Mouse (Mus musculus) forebrain, embryonic 10.5 days (tissue): ENCODE results near the gene Atp5g1. TPM values are rescaled to one million over a fixed set of nuclear protein-coding genes. Genes with fewer than 3 reads are reported as not detected.

Source experiments
- DNase-seq: peaks from one replicate; pipeline ENCODE4 v3.0.0-alpha.2; 2017; ENCODE audit warnings: low spot score; ENCODE audit errors: extremely low spot score
- H3K27ac ChIP-seq: fragments of 300-500 bp; sonication (generic); 2 replicates; pipeline ENCODE4 v1.5.1; 2016; ENCODE audit warnings: mild to moderate bottlenecking
- H3K27me3 ChIP-seq: fragments of 300-500 bp; sonication (generic); 2 replicates; pipeline ENCODE4 v1.6.1; 2016; ENCODE audit warnings: mild to moderate bottlenecking; ENCODE audit not compliant: poor library complexity, severe bottlenecking
- H3K36me3 ChIP-seq: fragments of 300-500 bp; sonication (generic); replicated peaks from 2 replicates; pipeline ENCODE4 v1.6.1; 2016; ENCODE audit warnings: mild to moderate bottlenecking, moderate library complexity
- H3K4me1 ChIP-seq: fragments of 300-500 bp; sonication (generic); 2 replicates; pipeline ENCODE4 v1.6.1; 2016
- H3K4me3 ChIP-seq: fragments of 300-500 bp; sonication (generic); 2 replicates; pipeline ENCODE4 v1.5.1; 2016; ENCODE audit warnings: mild to moderate bottlenecking, moderate library complexity
- H3K9me3 ChIP-seq: fragments of 300-500 bp; sonication (generic); 2 replicates; pipeline ENCODE4 v1.6.1; 2016; ENCODE audit warnings: mild to moderate bottlenecking, moderate library complexity
- WGBS: fragments of 180-500 bp; shearing (Covaris S2); methylation state at CpG from one replicate; pipeline ENCODE4 v1.1.7; 2016; 5-methylcytosine and 5-hydroxymethylcytosine counted together
- polyA plus RNA-seq: library from polyadenylated mRNA; unstranded; fragments of >200 nt; fragmentation: Nextera tagmentation; extraction: Ambion mirVana; gene quantifications from 2 replicates; pipeline ENCODE4 v1.2.1, GENCODE M21; 2016

Gene Atp5g1
- polyA plus RNA-seq, 1 experiment from 2014 or later = 557 TPM

- peaks cover 29% of the 10 kb centered on the region for H3K36me3 ChIP-seq
- peaks cover 33% of the 10 kb centered on the region for H3K4me1 ChIP-seq
- peak; percentile 92 for DNase-seq
- peak within 1 kb of the TSS; percentile 96 for H3K27ac ChIP-seq
- 6% methylated on average over 49 of the region's 50 CpGs for WGBS
- H3K4me3 ChIP-seq = peak within 1 kb of the TSS; percentile 93
- H3K9me3 ChIP-seq = no peaks in the 10 kb centered on the region
- H3K27me3 ChIP-seq = no peaks in the 10 kb centered on the region
Measured at GRCm38 (mm10) chr11:96065215-96065911, 10.1 kb downstream of the Atp5g1 start, which contains the start of gene Ube2z. Gene Ube2z (minus strand): TSS chr11:96065388.

GRCm38 (mm10) chr11:96064521-96065214 lies 10.8 kb downstream of the Atp5g1 start:
- peak overlapping the region; percentile 96 for H3K27ac ChIP-seq
- H3K36me3 ChIP-seq = peaks cover 32% of the 10 kb centered on the region

GRCm38 (mm10) chr11:96058309-96058708 lies 17.2 kb downstream of the Atp5g1 start:
- Histone ChIP-seq H3K4me3 (no peak overlapping the region), H3K27ac (no peak overlapping the region), H3K27me3 (no peaks in the 10 kb centered on the region), H3K4me1 (peaks cover 9% of the 10 kb centered on the region), H3K36me3 (peaks cover 92% of the 10 kb centered on the region), H3K9me3 (no peaks in the 10 kb centered on the region)
- no peak for DNase-seq
- WGBS = 96% methylated on average over 4 of the region's 4 CpGs

More at GRCm38 (mm10) chr11:96064521-96065214, 10.8 kb downstream of the Atp5g1 start:
- H3K27me3 ChIP-seq = no peaks in the 10 kb centered on the region
- H3K4me1 ChIP-seq = peaks cover 33% of the 10 kb centered on the region
- DNase-seq = peak; percentile 57
- WGBS = 0% methylated on average over 55 of the region's 64 CpGs
- H3K9me3 ChIP-seq = no peaks in the 10 kb centered on the region
- H3K4me3 ChIP-seq = peak overlapping the region; percentile 93

GRCm38 (mm10) chr11:96050854-96051253 lies 24.6 kb downstream of the Atp5g1 start:
- DNase-seq = no peak
- Histone ChIP-seq H3K9me3 (no peaks in the 10 kb centered on the region), H3K4me1 (no peaks in the 10 kb centered on the region), H3K4me3 (no peak overlapping the region), H3K36me3 (peaks cover 97% of the 10 kb centered on the region), H3K27me3 (no peaks in the 10 kb centered on the region), H3K27ac (no peak overlapping the region)
- 95% methylated on average over 3 of the region's 3 CpGs for WGBS

- DNase-seq = no peak
- Histone ChIP-seq H3K27ac (no peak overlapping the region), H3K4me1 (no peaks in the 10 kb centered on the region), H3K4me3 (no peak overlapping the region), H3K27me3 (no peaks in the 10 kb centered on the region), H3K9me3 (no peaks in the 10 kb centered on the region), H3K36me3 (peaks cover 95% of the 10 kb centered on the region)
- WGBS = 86% methylated on average over 4 of the region's 4 CpGs
Measured at GRCm38 (mm10) chr11:96049939-96050338, 25.5 kb downstream of the Atp5g1 start.

- WGBS = 93% methylated on average over 4 of the region's 4 CpGs
- Histone ChIP-seq H3K27ac (no peak overlapping the region), H3K4me1 (no peaks in the 10 kb centered on the region), H3K4me3 (no peak overlapping the region), H3K27me3 (no peaks in the 10 kb centered on the region), H3K36me3 (peaks cover 87% of the 10 kb centered on the region), H3K9me3 (no peaks in the 10 kb centered on the region)
- no peak for DNase-seq
Measured at GRCm38 (mm10) chr11:96047469-96048373, 27.7 kb downstream of the Atp5g1 start.

- peaks cover 86% of the 10 kb centered on the region for H3K36me3 ChIP-seq
- H3K27me3 ChIP-seq = no peaks in the 10 kb centered on the region
- H3K9me3 ChIP-seq = no peaks in the 10 kb centered on the region
- no peak overlapping the region for H3K4me3 ChIP-seq
- no peak overlapping the region for H3K27ac ChIP-seq
- 94% methylated on average over 2 of the region's 2 CpGs for WGBS
- no peaks in the 10 kb centered on the region for H3K4me1 ChIP-seq
- DNase-seq = no peak
Measured at GRCm38 (mm10) chr11:96046793-96047192, 28.7 kb downstream of the Atp5g1 start.

GRCm38 (mm10) chr11:96046028-96046427 lies 29.4 kb downstream of the Atp5g1 start:
- Histone ChIP-seq H3K36me3 (peaks cover 83% of the 10 kb centered on the region), H3K27ac (no peak overlapping the region), H3K4me1 (no peaks in the 10 kb centered on the region), H3K9me3 (no peaks in the 10 kb centered on the region), H3K27me3 (no peaks in the 10 kb centered on the region), H3K4me3 (no peak overlapping the region)
- no peak for DNase-seq
- WGBS = 87% methylated on average over 8 of the region's 8 CpGs

- H3K27me3 ChIP-seq = no peaks in the 10 kb centered on the region
- no peaks in the 10 kb centered on the region for H3K9me3 ChIP-seq
- H3K4me3 ChIP-seq = no peak overlapping the region
- 88% methylated on average over 11 of the region's 11 CpGs for WGBS
- peaks cover 81% of the 10 kb centered on the region for H3K36me3 ChIP-seq
- H3K27ac ChIP-seq = no peak overlapping the region
- H3K4me1 ChIP-seq = no peaks in the 10 kb centered on the region
- DNase-seq = no peak
Measured at GRCm38 (mm10) chr11:96044803-96045567, 30.5 kb downstream of the Atp5g1 start.

- Histone ChIP-seq H3K27ac (no peak overlapping the region), H3K4me3 (no peak overlapping the region), H3K36me3 (peaks cover 54% of the 10 kb centered on the region), H3K4me1 (peaks cover 21% of the 10 kb centered on the region), H3K9me3 (no peaks in the 10 kb centered on the region), H3K27me3 (no peaks in the 10 kb centered on the region)
- DNase-seq = no peak
- WGBS = 90% methylated on average over 1 of the region's 1 CpGs
Measured at GRCm38 (mm10) chr11:96038560-96038959, 36.9 kb downstream of the Atp5g1 start.

GRCm38 (mm10) chr11:96037499-96037898 lies 38.0 kb downstream of the Atp5g1 start:
- H3K4me3 ChIP-seq = no peak overlapping the region
- no peak for DNase-seq
- no peaks in the 10 kb centered on the region for H3K27me3 ChIP-seq
- no peak overlapping the region for H3K27ac ChIP-seq
- H3K36me3 ChIP-seq = peaks cover 45% of the 10 kb centered on the region
- H3K9me3 ChIP-seq = no peaks in the 10 kb centered on the region
- peaks cover 21% of the 10 kb centered on the region for H3K4me1 ChIP-seq
- WGBS = 94% methylated on average over 5 of the region's 5 CpGs

GRCm38 (mm10) chr11:96035133-96035532 lies 40.3 kb downstream of the Atp5g1 start:
- Histone ChIP-seq H3K4me1 (peaks cover 21% of the 10 kb centered on the region), H3K36me3 (peaks cover 26% of the 10 kb centered on the region), H3K4me3 (peak overlapping the region; percentile 86), H3K27me3 (no peaks in the 10 kb centered on the region), H3K9me3 (no peaks in the 10 kb centered on the region), H3K27ac (peak overlapping the region; percentile 88)
- 10% methylated on average over 6 of the region's 6 CpGs for WGBS
- no peak for DNase-seq
